Mouse (Mus musculus): ENCODE data around the gene Apba2. TPM values are rescaled to one million over a fixed set of nuclear protein-coding genes. Genes with fewer than 3 reads are reported as not detected.

Gene Apba2
- total and polyA plus RNA-seq, 3 experiments: 0.11 TPM; not detected in 2

GRCm38 (mm10) chr7:64770779-64771390 lies 269.4 kb downstream of the Apba2 start:
- Histone ChIP-seq H3K36me3 (replicated peaks) (no peaks in the 10 kb centered on the region), H3K27me3 (ENCODE audit: insufficient read depth, low read length) (no peaks in the 10 kb centered on the region), H3K4me3 (ENCODE audit: low read depth, low read length) (no peak overlapping the region), H3K4me1 (ENCODE audit: insufficient read depth, low read depth, low read length) (no peaks in the 10 kb centered on the region), H3K9me3 (replicated peaks) (peaks cover 75% of the 10 kb centered on the region)
- ATAC-seq (ENCODE audit: extremely low read depth, insufficient number of reproducible peaks, low FRiP score, poor library complexity, severe bottlenecking) (no peak), DNase-seq (ENCODE audit: low spot score) (no peak)
- TF ChIP-seq GATA1 (IDR thresholded peaks at IDR 0.05; ENCODE audit: borderline replicate concordance, low read length): no peak
- no peak for TF ChIP-seq CTCF (IDR thresholded peaks at IDR 0.05; ENCODE audit: low read depth, low read length)
- no peak for TF ChIP-seq GATA2 (IDR thresholded peaks at IDR 0.05; ENCODE audit: borderline replicate concordance, low read depth, low read length)
- TF ChIP-seq TAL1 (conservative IDR thresholded peaks at IDR 0.05; ENCODE audit: low read depth, low read length): no peak
- TF ChIP-seq POLR2AphosphoS5 (IDR thresholded peaks at IDR 0.05; ENCODE audit: insufficient replicate concordance, low read depth, low read length): no peak

- no peaks in the 10 kb centered on the region for H3K4me1 ChIP-seq (ENCODE audit: insufficient read depth, low read depth, low read length)
- no peaks in the 10 kb centered on the region for H3K27me3 ChIP-seq (ENCODE audit: insufficient read depth, low read length)
- no peaks in the 10 kb centered on the region for H3K36me3 ChIP-seq (replicated peaks)
- H3K4me3 ChIP-seq (ENCODE audit: low read depth, low read length): no peak overlapping the region
- TF ChIP-seq GATA1 (IDR thresholded peaks at IDR 0.05; ENCODE audit: borderline replicate concordance, low read length) (no peak), TAL1 (conservative IDR thresholded peaks at IDR 0.05; ENCODE audit: low read depth, low read length) (no peak), GATA2 (IDR thresholded peaks at IDR 0.05; ENCODE audit: borderline replicate concordance, low read depth, low read length) (no peak), POLR2AphosphoS5 (IDR thresholded peaks at IDR 0.05; ENCODE audit: insufficient replicate concordance, low read depth, low read length) (no peak), CTCF (IDR thresholded peaks at IDR 0.05; ENCODE audit: low read depth, low read length) (no peak)
- DNase-seq (ENCODE audit: low spot score) (no peak), ATAC-seq (ENCODE audit: extremely low read depth, insufficient number of reproducible peaks, low FRiP score, poor library complexity, severe bottlenecking) (no peak)
- peaks cover 73% of the 10 kb centered on the region for H3K9me3 ChIP-seq (replicated peaks)
Observed at GRCm38 (mm10) chr7:64773465-64773864, 272.0 kb downstream of the Apba2 start.

DNA sequence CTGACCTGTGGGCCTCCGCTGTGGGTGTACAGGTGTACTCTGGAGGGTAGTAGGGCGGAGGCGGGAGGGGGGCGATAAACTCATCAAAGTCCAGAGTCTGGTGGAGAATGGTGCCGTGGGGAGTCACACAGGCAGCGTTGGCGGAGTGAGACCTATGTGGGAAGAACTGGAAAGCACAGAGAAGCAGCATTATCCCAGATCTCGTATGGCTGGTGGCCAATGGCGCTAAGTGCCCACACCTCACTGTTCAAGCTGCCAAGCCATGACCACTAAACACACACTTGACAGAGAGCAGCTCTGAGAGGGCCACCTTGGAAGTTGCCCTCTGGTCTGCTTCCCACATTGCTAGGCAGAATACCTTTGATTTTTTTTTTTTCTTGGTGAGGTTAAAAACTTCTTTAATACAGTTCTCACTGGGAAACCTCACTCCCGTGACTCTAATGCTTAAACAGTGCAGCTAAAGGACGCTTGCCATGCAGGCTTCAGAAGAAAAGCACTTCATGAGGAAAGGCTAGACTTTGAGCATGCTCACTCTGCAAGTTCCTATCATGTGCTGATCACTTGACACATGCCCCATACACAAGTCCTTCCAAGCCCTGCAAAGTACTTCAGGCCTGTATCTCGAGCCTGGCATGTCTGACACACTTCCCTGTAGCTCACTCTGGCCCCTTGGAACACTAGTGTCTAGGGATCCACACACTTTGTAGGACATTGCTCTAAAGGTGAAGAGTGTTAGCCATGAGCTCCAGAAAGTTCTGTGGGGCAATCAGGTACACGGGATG lies 275.4 kb downstream of the Apba2 start:
- no peak for TF ChIP-seq CTCF (IDR thresholded peaks at IDR 0.05; ENCODE audit: low read depth, low read length)
- no peak for TF ChIP-seq GATA2 (IDR thresholded peaks at IDR 0.05; ENCODE audit: borderline replicate concordance, low read depth, low read length)
- TF ChIP-seq POLR2AphosphoS5 (IDR thresholded peaks at IDR 0.05; ENCODE audit: insufficient replicate concordance, low read depth, low read length): no peak
- TF ChIP-seq TAL1 (conservative IDR thresholded peaks at IDR 0.05; ENCODE audit: low read depth, low read length): no peak
- no peak for TF ChIP-seq GATA1 (IDR thresholded peaks at IDR 0.05; ENCODE audit: borderline replicate concordance, low read length)

DNA sequence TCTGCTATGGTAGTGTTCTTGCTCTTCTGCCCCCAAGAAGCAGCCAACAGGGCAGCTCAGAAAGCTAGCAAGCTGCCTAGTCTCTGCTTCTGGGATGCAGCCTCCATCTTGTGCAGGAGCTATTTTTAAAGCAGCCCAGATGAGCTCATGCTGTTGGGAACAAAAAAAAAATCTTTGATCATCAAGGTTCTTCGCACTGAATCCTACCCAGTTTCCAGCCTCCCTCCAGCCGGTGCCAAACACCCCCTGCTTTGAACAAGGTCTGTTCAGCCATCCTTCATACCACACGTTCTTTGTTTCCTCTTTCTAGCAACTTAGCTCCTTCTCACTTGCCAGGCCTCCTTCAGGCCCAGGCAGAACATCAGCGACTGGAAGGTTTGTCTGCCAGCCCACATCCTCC lies 278.0 kb downstream of the Apba2 start:
- Histone ChIP-seq H3K36me3 (replicated peaks) (no peaks in the 10 kb centered on the region), H3K4me3 (ENCODE audit: low read depth, low read length) (no peak overlapping the region), H3K27me3 (ENCODE audit: insufficient read depth, low read length) (no peaks in the 10 kb centered on the region), H3K9me3 (replicated peaks) (peaks cover 66% of the 10 kb centered on the region), H3K4me1 (ENCODE audit: insufficient read depth, low read depth, low read length) (no peaks in the 10 kb centered on the region)
- DNase-seq (ENCODE audit: low spot score) (no peak), ATAC-seq (ENCODE audit: extremely low read depth, insufficient number of reproducible peaks, low FRiP score, poor library complexity, severe bottlenecking) (no peak)
- no peak for TF ChIP-seq GATA1 (IDR thresholded peaks at IDR 0.05; ENCODE audit: borderline replicate concordance, low read length)
- TF ChIP-seq POLR2AphosphoS5 (IDR thresholded peaks at IDR 0.05; ENCODE audit: insufficient replicate concordance, low read depth, low read length): no peak
- TF ChIP-seq TAL1 (conservative IDR thresholded peaks at IDR 0.05; ENCODE audit: low read depth, low read length): no peak
- TF ChIP-seq GATA2 (IDR thresholded peaks at IDR 0.05; ENCODE audit: borderline replicate concordance, low read depth, low read length): no peak
- no peak for TF ChIP-seq CTCF (IDR thresholded peaks at IDR 0.05; ENCODE audit: low read depth, low read length)

More for the DNA sequence above, 275.4 kb downstream of the Apba2 start:
- H3K36me3 ChIP-seq (replicated peaks): no peaks in the 10 kb centered on the region
- H3K27me3 ChIP-seq (ENCODE audit: insufficient read depth, low read length): no peaks in the 10 kb centered on the region
- no peaks in the 10 kb centered on the region for H3K4me1 ChIP-seq (ENCODE audit: insufficient read depth, low read depth, low read length)
- H3K4me3 ChIP-seq (ENCODE audit: low read depth, low read length): no peak overlapping the region
- DNase-seq (ENCODE audit: low spot score) (no peak), ATAC-seq (ENCODE audit: extremely low read depth, insufficient number of reproducible peaks, low FRiP score, poor library complexity, severe bottlenecking) (no peak)
- H3K9me3 ChIP-seq (replicated peaks): peaks cover 74% of the 10 kb centered on the region

DNA sequence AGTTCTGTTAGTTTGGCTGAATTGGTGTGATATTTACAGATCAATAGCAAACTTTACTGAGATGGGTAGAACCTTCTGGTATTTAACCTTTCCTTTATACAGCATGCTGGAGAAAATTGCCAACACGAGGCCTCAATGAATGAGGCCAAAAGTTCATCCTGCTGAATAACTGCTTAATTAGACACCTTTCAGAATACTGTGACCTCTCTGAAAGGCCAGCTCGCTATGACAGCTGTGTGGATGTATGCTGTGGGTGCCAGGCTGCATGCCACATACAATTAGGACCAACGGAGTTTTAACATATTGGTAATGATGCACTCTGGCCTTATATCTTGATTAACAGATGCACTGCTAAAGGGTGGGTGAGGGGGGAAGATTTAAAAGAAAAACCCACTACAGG lies 283.5 kb downstream of the Apba2 start:
- Histone ChIP-seq H3K36me3 (replicated peaks) (no peaks in the 10 kb centered on the region), H3K27me3 (ENCODE audit: insufficient read depth, low read length) (no peaks in the 10 kb centered on the region), H3K4me1 (ENCODE audit: insufficient read depth, low read depth, low read length) (no peaks in the 10 kb centered on the region), H3K9me3 (replicated peaks) (peaks cover 36% of the 10 kb centered on the region), H3K4me3 (ENCODE audit: low read depth, low read length) (no peak overlapping the region)
- no peak for DNase-seq (ENCODE audit: low spot score)
- no peak for ATAC-seq (ENCODE audit: extremely low read depth, insufficient number of reproducible peaks, low FRiP score, poor library complexity, severe bottlenecking)
- no peak for TF ChIP-seq GATA2 (IDR thresholded peaks at IDR 0.05; ENCODE audit: borderline replicate concordance, low read depth, low read length)
- TF ChIP-seq TAL1 (conservative IDR thresholded peaks at IDR 0.05; ENCODE audit: low read depth, low read length): no peak
- TF ChIP-seq CTCF (IDR thresholded peaks at IDR 0.05; ENCODE audit: low read depth, low read length): no peak
- TF ChIP-seq POLR2AphosphoS5 (IDR thresholded peaks at IDR 0.05; ENCODE audit: insufficient replicate concordance, low read depth, low read length): no peak
- no peak for TF ChIP-seq GATA1 (IDR thresholded peaks at IDR 0.05; ENCODE audit: borderline replicate concordance, low read length)

GRCm38 (mm10) chr7:64791145-64791544 lies 289.6 kb downstream of the Apba2 start:
- no peak for ATAC-seq (ENCODE audit: extremely low read depth, insufficient number of reproducible peaks, low FRiP score, poor library complexity, severe bottlenecking)

More at GRCm38 (mm10) chr7:64791145-64791544, 289.6 kb downstream of the Apba2 start:
- no peak for TF ChIP-seq GATA2 (IDR thresholded peaks at IDR 0.05; ENCODE audit: borderline replicate concordance, low read depth, low read length)
- no peak for TF ChIP-seq CTCF (IDR thresholded peaks at IDR 0.05; ENCODE audit: low read depth, low read length)
- Histone ChIP-seq H3K4me3 (ENCODE audit: low read depth, low read length) (no peak overlapping the region), H3K9me3 (replicated peaks) (peaks cover 17% of the 10 kb centered on the region), H3K27me3 (ENCODE audit: insufficient read depth, low read length) (no peaks in the 10 kb centered on the region), H3K36me3 (replicated peaks) (no peaks in the 10 kb centered on the region), H3K4me1 (ENCODE audit: insufficient read depth, low read depth, low read length) (no peaks in the 10 kb centered on the region)
- no peak for DNase-seq (ENCODE audit: low spot score)

All from G1E (cell line).